Mouse (Mus musculus): Measurements from ENCODE around the gene Gnb5. TPM values are rescaled to one million over a fixed set of nuclear protein-coding genes. Genes with fewer than 3 reads are reported as not detected.

The Gnb5 gene
- polyA plus RNA-seq, 1 experiment, result 7.2 TPM

GRCm38 (mm10) chr9:75315238-75315637, 9.2 kb downstream of the Gnb5 start:
- no peak for TF ChIP-seq CTCF (IDR thresholded peaks at IDR 0.05; ENCODE audit: control insufficient read depth, insufficient read depth, insufficient read length)
- no peak for TF ChIP-seq MYOD1 (IDR thresholded peaks at IDR 0.05; ENCODE audit: control insufficient read depth, insufficient read length, low read depth)
- no peak for TF ChIP-seq MYOG (IDR thresholded peaks at IDR 0.05; ENCODE audit: control insufficient read depth, extremely low read depth, insufficient read length)
- no peak for TF ChIP-seq USF1 (IDR thresholded peaks at IDR 0.05; ENCODE audit: low read depth)
- TF ChIP-seq CEBPB (IDR thresholded peaks at IDR 0.05; ENCODE audit: low read depth), result no peak
- TF ChIP-seq MAX (IDR thresholded peaks at IDR 0.05), result no peak
- TF ChIP-seq FOSL1 (IDR thresholded peaks at IDR 0.05; ENCODE audit: insufficient read depth, low read length, poor library complexity, severe bottlenecking), result no peak
- Histone ChIP-seq H3K27me3 (ENCODE audit: control insufficient read depth, insufficient read depth, insufficient read length) (no peaks in the 10 kb centered on the region), H3K4me3 (ENCODE audit: insufficient read depth, poor library complexity, severe bottlenecking) (no peak overlapping the region)

GRCm38 (mm10) chr9:75316771-75317170, 10.7 kb downstream of the Gnb5 start:
- H3K36me3 ChIP-seq (ENCODE audit: control insufficient read depth, insufficient read depth), result no peaks in the 10 kb centered on the region
- no peak overlapping the region for H3K4me3 ChIP-seq (ENCODE audit: insufficient read depth, poor library complexity, severe bottlenecking)
- no peak overlapping the region for H3ac ChIP-seq (ENCODE audit: control insufficient read depth, insufficient read length, low read depth)
- no peaks in the 10 kb centered on the region for H3K27me3 ChIP-seq (ENCODE audit: control insufficient read depth, insufficient read depth, insufficient read length)
- no peaks in the 10 kb centered on the region for H3K79me2 ChIP-seq (ENCODE audit: control insufficient read depth, insufficient read depth)
- H3K79me3 ChIP-seq (ENCODE audit: low read depth), result no peaks in the 10 kb centered on the region
- TF ChIP-seq CTCF (IDR thresholded peaks at IDR 0.05; ENCODE audit: control insufficient read depth, insufficient read depth, insufficient read length) (no peak), MYOG (IDR thresholded peaks at IDR 0.05; ENCODE audit: control insufficient read depth, extremely low read depth, insufficient read length) (no peak), MYOD1 (IDR thresholded peaks at IDR 0.05; ENCODE audit: control insufficient read depth, insufficient read length, low read depth) (no peak), MAX (IDR thresholded peaks at IDR 0.05) (no peak), FOSL1 (IDR thresholded peaks at IDR 0.05; ENCODE audit: insufficient read depth, low read length, poor library complexity, severe bottlenecking) (no peak), USF1 (IDR thresholded peaks at IDR 0.05; ENCODE audit: low read depth) (no peak), CEBPB (IDR thresholded peaks at IDR 0.05; ENCODE audit: low read depth) (no peak)

More at GRCm38 (mm10) chr9:75315238-75315637, 9.2 kb downstream of the Gnb5 start:
- Histone ChIP-seq H3K79me3 (ENCODE audit: low read depth) (no peaks in the 10 kb centered on the region), H3K79me2 (ENCODE audit: control insufficient read depth, insufficient read depth) (no peaks in the 10 kb centered on the region), H3K36me3 (ENCODE audit: control insufficient read depth, insufficient read depth) (no peaks in the 10 kb centered on the region), H3ac (ENCODE audit: control insufficient read depth, insufficient read length, low read depth) (no peak overlapping the region)

DNA sequence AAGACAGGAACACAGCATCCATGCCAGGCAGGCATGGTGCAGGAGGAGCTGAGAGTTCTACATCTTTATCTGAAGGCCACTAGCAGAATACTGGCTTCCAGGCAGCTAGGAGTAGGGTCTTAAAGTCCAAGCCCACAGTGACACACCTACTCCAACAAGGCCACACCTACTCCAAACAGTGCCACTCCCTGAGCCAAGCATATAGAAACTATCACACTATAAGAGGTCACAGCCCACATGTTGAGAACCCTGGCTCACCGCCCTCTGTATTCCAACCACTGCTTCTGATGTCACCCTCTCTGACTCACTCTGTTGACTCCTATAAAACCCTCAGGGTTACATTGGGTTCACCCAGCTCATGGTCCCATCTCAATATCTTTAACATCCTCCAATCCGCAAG, 12.1 kb downstream of the Gnb5 start:
- H3K79me2 ChIP-seq (ENCODE audit: control insufficient read depth, insufficient read depth), result no peaks in the 10 kb centered on the region
- TF ChIP-seq USF1 (IDR thresholded peaks at IDR 0.05; ENCODE audit: low read depth), result no peak
- TF ChIP-seq CTCF (IDR thresholded peaks at IDR 0.05; ENCODE audit: control insufficient read depth, insufficient read depth, insufficient read length), result no peak
- TF ChIP-seq MYOD1 (IDR thresholded peaks at IDR 0.05; ENCODE audit: control insufficient read depth, insufficient read length, low read depth), result no peak
- TF ChIP-seq CEBPB (IDR thresholded peaks at IDR 0.05; ENCODE audit: low read depth), result no peak
- TF ChIP-seq MAX (IDR thresholded peaks at IDR 0.05), result no peak
- no peak for TF ChIP-seq FOSL1 (IDR thresholded peaks at IDR 0.05; ENCODE audit: insufficient read depth, low read length, poor library complexity, severe bottlenecking)
- TF ChIP-seq MYOG (IDR thresholded peaks at IDR 0.05; ENCODE audit: control insufficient read depth, extremely low read depth, insufficient read length), result no peak
- H3ac ChIP-seq (ENCODE audit: control insufficient read depth, insufficient read length, low read depth), result no peak overlapping the region
- no peaks in the 10 kb centered on the region for H3K36me3 ChIP-seq (ENCODE audit: control insufficient read depth, insufficient read depth)
- no peaks in the 10 kb centered on the region for H3K27me3 ChIP-seq (ENCODE audit: control insufficient read depth, insufficient read depth, insufficient read length)
- H3K79me3 ChIP-seq (ENCODE audit: low read depth), result no peaks in the 10 kb centered on the region
- H3K4me3 ChIP-seq (ENCODE audit: insufficient read depth, poor library complexity, severe bottlenecking), result no peak overlapping the region

DNA sequence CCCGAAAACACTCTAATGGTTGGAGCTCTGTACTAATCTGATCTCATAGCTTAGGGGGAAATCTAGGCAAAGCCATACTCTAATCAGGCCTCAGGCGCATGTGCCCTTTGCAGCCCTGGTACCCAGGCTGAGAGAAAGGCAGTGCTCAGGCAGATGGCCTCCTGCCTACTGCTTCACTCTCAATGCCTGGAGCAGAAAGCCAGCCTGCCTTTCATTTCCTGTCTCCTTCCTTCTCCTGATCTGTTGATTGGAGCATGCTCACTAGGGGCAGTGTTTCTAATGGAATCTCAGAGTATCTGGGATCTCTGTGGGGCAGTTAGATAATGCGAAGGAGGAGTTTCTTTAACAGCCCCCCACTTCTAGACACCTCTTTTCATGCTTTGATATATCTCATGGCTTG, 13.3 kb downstream of the Gnb5 start:
- TF ChIP-seq MYOG (IDR thresholded peaks at IDR 0.05; ENCODE audit: control insufficient read depth, extremely low read depth, insufficient read length) (no peak), MYOD1 (IDR thresholded peaks at IDR 0.05; ENCODE audit: control insufficient read depth, insufficient read length, low read depth) (no peak)
- H3K27me3 ChIP-seq (ENCODE audit: control insufficient read depth, insufficient read depth, insufficient read length), result no peaks in the 10 kb centered on the region
- no peaks in the 10 kb centered on the region for H3K79me3 ChIP-seq (ENCODE audit: low read depth)
- no peak overlapping the region for H3K4me3 ChIP-seq (ENCODE audit: insufficient read depth, poor library complexity, severe bottlenecking)
- H3K79me2 ChIP-seq (ENCODE audit: control insufficient read depth, insufficient read depth), result no peaks in the 10 kb centered on the region
- H3K36me3 ChIP-seq (ENCODE audit: control insufficient read depth, insufficient read depth), result no peaks in the 10 kb centered on the region
- H3ac ChIP-seq (ENCODE audit: control insufficient read depth, insufficient read length, low read depth), result no peak overlapping the region

GRCm38 (mm10) chr9:75322099-75322885, 16.2 kb downstream of the Gnb5 start:
- Histone ChIP-seq H3K36me3 (ENCODE audit: control insufficient read depth, insufficient read depth) (no peaks in the 10 kb centered on the region), H3K79me2 (ENCODE audit: control insufficient read depth, insufficient read depth) (no peaks in the 10 kb centered on the region), H3K4me3 (ENCODE audit: insufficient read depth, poor library complexity, severe bottlenecking) (no peak overlapping the region), H3ac (ENCODE audit: control insufficient read depth, insufficient read length, low read depth) (no peak overlapping the region), H3K27me3 (ENCODE audit: control insufficient read depth, insufficient read depth, insufficient read length) (no peaks in the 10 kb centered on the region), H3K79me3 (ENCODE audit: low read depth) (no peaks in the 10 kb centered on the region)
- no peak for TF ChIP-seq MYOG (IDR thresholded peaks at IDR 0.05; ENCODE audit: control insufficient read depth, extremely low read depth, insufficient read length)
- TF ChIP-seq CTCF (IDR thresholded peaks at IDR 0.05; ENCODE audit: control insufficient read depth, insufficient read depth, insufficient read length), result no peak
- TF ChIP-seq USF1 (IDR thresholded peaks at IDR 0.05; ENCODE audit: low read depth), result no peak
- TF ChIP-seq MAX (IDR thresholded peaks at IDR 0.05), result no peak
- TF ChIP-seq CEBPB (IDR thresholded peaks at IDR 0.05; ENCODE audit: low read depth), result no peak
- TF ChIP-seq MYOD1 (IDR thresholded peaks at IDR 0.05; ENCODE audit: control insufficient read depth, insufficient read length, low read depth), result no peak
- no peak for TF ChIP-seq FOSL1 (IDR thresholded peaks at IDR 0.05; ENCODE audit: insufficient read depth, low read length, poor library complexity, severe bottlenecking)

Measured in C2C12 (cell line).